Mouse (Mus musculus) lung, embryonic 14.5 days (tissue): ENCODE measurements at regions not wholly inside any gene's neighbourhood (a gene's known extent, or its start where the extent isn't known, plus 50 kb on each side); places are given as distances from the start of the nearest gene placed in this dataset.

Source experiments
- ATAC-seq: fragments of 200-750 bp; cut with Nextera tagmentation; 2 replicates; pipeline ENCODE4 v1.8.0; 2017; ENCODE audit warnings: mild to moderate bottlenecking, moderate TSS enrichment, moderate library complexity; ENCODE audit not compliant: insufficient read depth
- DNase-seq: peaks from one replicate; pipeline ENCODE4 v3.0.0-alpha.2; 2015
- H3K27ac ChIP-seq: fragments of 300-500 bp; sonication (generic); 2 replicates; pipeline ENCODE4 v1.5.1; 2014; ENCODE audit warnings: low read depth, mild to moderate bottlenecking, moderate library complexity
- H3K27me3 ChIP-seq: fragments of 300-500 bp; sonication (generic); 2 replicates; pipeline ENCODE4 v1.6.1; 2014; ENCODE audit warnings: low read length, control low read depth; ENCODE audit not compliant: insufficient read depth
- H3K36me3 ChIP-seq: fragments of 300-500 bp; sonication (generic); 2 replicates; pipeline ENCODE4 v1.6.1; 2014; ENCODE audit warnings: control low read depth; ENCODE audit not compliant: insufficient read depth
- H3K4me1 ChIP-seq: fragments of 300-500 bp; sonication (generic); 2 replicates; pipeline ENCODE4 v1.6.1; 2014; ENCODE audit warnings: antibody characterized with exemption, control low read depth; ENCODE audit not compliant: insufficient read depth
- H3K4me2 ChIP-seq: fragments of 300-500 bp; sonication (generic); 2 replicates; pipeline ENCODE4 v1.6.1; 2014; ENCODE audit warnings: mild to moderate bottlenecking
- H3K4me3 ChIP-seq: fragments of 300-500 bp; sonication (generic); 2 replicates; pipeline ENCODE4 v1.5.1; 2014; ENCODE audit warnings: low read depth, low read length
- H3K9ac ChIP-seq: fragments of 300-500 bp; sonication (generic); 2 replicates; pipeline ENCODE4 v1.6.1; 2014
- H3K9me3 ChIP-seq: fragments of 300-500 bp; sonication (generic); 2 replicates; pipeline ENCODE4 v1.6.1; 2016; ENCODE audit warnings: low read depth, low read length, control low read depth
- CTCF ChIP-seq: IDR thresholded peaks from 2 replicates; pipeline ENCODE4 v1.5.1; 2016; ENCODE audit warnings: antibody characterized with exemption, low read depth
- WGBS: fragments of 180-500 bp; shearing (Covaris S2); extraction: QIAGEN DNeasy Blood & Tissue Kit; methylation state at CpG from one replicate; pipeline ENCODE4 v1.1.7; 2014; 5-methylcytosine and 5-hydroxymethylcytosine counted together

DNA sequence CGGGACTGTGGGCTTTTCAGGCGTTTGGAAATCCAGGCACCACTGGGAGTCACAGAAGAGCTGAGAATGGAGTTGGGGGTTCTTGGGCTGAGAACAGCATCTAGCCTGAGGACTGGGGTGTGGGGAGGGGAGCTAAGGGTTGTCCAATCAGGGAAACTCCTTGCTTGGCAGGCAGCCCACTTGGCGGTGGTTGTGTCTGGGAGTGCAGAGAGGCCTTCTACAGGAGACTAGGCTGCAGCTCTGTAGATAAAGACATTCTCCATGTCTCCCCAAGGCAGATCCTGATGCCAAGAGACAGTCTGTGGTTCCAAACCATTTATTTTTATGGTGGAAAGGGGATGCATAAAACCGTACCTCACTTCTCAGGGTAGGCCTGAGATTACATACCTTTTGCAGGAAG is 774.6 kb downstream of the Brinp1 start:
- no peak for TF ChIP-seq CTCF
- peak; percentile 92 for ATAC-seq
- DNase-seq = peak; percentile 72

DNA sequence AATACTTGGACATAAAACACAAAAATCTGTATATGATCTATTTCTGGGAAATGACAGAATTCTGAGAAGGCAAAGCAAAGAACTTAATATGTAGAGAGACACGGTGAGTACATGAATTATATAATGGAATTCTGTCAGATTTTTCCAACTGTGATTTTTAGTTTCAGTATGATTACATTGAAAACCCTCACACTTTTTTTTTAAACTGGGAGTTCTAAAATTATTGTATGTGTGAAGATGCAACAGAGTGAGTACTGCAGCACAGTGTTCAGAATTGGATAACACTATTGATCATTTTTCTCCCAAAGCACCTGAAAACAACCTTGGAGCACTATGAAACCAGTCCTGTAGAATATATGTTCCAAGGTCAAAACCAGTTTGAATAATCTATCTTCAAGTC is 797.7 kb downstream of the Brinp1 start:
- Histone ChIP-seq H3K9me3 (no peaks in the 10 kb centered on the region), H3K4me3 (no peak overlapping the region), H3K4me2 (no peak overlapping the region), H3K9ac (no peak overlapping the region), H3K36me3 (no peaks in the 10 kb centered on the region), H3K4me1 (no peaks in the 10 kb centered on the region), H3K27ac (no peak overlapping the region), H3K27me3 (no peaks in the 10 kb centered on the region)
- no peak for ATAC-seq
- TF ChIP-seq CTCF = no peak
- DNase-seq = no peak
- WGBS = 84% methylated on average over 1 of the region's 1 CpGs

More for the DNA sequence above, 774.6 kb downstream of the Brinp1 start:
- no peak overlapping the region for H3K4me3 ChIP-seq
- H3K4me2 ChIP-seq = no peak overlapping the region
- 65% methylated on average over 4 of the region's 4 CpGs for WGBS
- H3K27ac ChIP-seq = no peak overlapping the region
- no peaks in the 10 kb centered on the region for H3K36me3 ChIP-seq
- H3K9ac ChIP-seq = no peak overlapping the region
- no peaks in the 10 kb centered on the region for H3K4me1 ChIP-seq
- H3K9me3 ChIP-seq = no peaks in the 10 kb centered on the region
- H3K27me3 ChIP-seq = no peaks in the 10 kb centered on the region

DNA sequence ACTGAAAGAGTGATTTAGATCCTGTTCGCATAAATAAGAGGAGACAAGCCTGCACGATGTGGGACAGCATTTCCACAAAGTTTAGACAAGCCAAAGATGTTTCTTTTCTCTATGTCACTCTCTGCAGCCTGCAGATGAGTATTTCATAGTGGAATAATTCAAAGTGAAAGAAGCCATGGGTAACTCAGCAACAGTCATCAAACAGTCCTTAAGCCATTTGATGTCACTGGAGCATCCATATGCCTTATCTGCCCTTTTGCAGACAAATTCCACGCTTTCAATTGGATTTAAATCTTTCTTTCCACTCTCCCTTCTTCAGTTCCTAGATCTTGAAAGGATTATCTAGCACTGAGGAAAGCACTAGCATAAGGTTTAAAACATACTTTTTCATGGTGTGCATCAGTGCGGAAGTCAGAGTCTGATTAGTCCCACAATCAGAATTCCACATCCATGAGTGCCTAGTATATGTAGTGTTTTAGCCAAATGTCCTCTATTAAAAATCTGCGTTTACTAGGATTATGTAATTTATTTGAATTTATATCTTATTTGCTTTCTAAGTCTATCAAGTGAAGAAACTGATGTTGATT is 805.6 kb downstream of the Brinp1 start:
- no peak overlapping the region for H3K9ac ChIP-seq
- no peak overlapping the region for H3K4me3 ChIP-seq
- no peaks in the 10 kb centered on the region for H3K4me1 ChIP-seq
- ATAC-seq (no peak), DNase-seq (no peak)
- H3K4me2 ChIP-seq = no peak overlapping the region
- H3K27ac ChIP-seq = no peak overlapping the region
- no peaks in the 10 kb centered on the region for H3K36me3 ChIP-seq
- no peak for TF ChIP-seq CTCF
- no peaks in the 10 kb centered on the region for H3K27me3 ChIP-seq
- no peaks in the 10 kb centered on the region for H3K9me3 ChIP-seq
- 78% methylated on average over 5 of the region's 5 CpGs for WGBS

DNA sequence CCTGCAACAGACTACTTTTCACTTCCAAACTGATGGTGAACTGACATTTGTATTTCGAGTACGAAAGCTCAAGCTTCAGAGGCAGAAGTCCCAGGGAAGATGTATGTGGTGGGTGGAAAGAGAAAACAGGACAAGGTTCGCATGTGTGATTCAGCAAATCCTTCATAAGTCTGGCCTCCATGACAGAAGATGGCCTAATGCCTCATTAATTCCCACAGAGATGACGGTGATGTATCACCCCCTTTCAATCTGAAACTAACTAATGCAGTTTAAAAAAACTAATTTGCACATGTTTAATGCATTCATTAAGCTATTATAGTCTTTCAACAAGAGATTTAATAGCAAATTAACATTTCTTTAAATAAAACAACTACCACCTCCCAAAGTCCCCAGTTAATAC is 826.1 kb downstream of the Brinp1 start:
- Histone ChIP-seq H3K4me3 (no peak overlapping the region), H3K27ac (no peak overlapping the region), H3K27me3 (no peaks in the 10 kb centered on the region), H3K4me2 (no peak overlapping the region), H3K9ac (no peak overlapping the region), H3K36me3 (no peaks in the 10 kb centered on the region), H3K4me1 (no peaks in the 10 kb centered on the region), H3K9me3 (no peaks in the 10 kb centered on the region)
- no peak for DNase-seq
- ATAC-seq = no peak
- no peak for TF ChIP-seq CTCF
- WGBS = 67% methylated on average over 4 of the region's 4 CpGs

DNA sequence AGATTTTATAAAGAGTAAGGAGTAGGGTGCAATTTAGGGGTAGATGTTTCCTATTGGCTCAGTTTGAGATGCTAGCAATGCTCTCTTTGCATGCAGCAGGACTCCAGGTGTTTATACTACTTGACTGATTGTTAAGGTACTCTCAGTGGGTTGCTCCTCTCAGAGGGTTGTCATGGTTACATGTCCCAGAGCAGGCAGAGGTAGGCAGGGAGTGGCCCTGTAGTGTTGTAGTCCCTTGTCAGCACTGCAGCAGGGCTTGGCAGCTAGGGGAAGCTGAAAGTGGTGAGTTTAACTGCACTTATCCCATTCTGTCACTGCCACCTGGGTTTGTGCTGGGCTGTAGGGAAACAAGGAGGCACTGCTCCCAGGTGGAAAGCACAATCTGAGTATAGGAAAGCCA is 839.7 kb downstream of the Brinp1 start:
- TF ChIP-seq CTCF = no peak
- no peak for ATAC-seq

DNA sequence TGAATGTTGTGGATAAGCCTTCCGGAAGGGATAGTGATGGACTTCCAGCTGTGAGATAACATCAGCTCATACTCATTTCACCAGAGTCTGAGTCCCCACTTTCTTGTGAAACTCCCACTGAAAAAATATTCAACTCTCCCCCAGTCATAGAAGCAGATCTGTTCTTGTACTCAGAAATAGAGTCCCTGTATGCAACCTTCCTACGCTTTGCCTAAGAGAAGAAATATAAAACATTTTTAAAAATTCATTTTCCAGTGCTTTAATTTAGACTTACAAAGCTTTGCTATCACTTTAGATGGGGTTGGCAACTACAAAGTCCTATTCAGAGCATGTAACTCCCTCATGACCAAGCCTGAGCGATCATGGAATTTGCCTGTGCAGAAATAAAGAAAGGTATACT is 868.9 kb downstream of the Brinp1 start:
- no peaks in the 10 kb centered on the region for H3K27me3 ChIP-seq
- DNase-seq (no peak), ATAC-seq (no peak)
- no peak overlapping the region for H3K9ac ChIP-seq
- WGBS = 84% methylated on average over 3 of the region's 3 CpGs
- no peaks in the 10 kb centered on the region for H3K9me3 ChIP-seq
- no peak overlapping the region for H3K4me2 ChIP-seq
- H3K4me3 ChIP-seq = no peak overlapping the region
- H3K4me1 ChIP-seq = no peaks in the 10 kb centered on the region
- H3K27ac ChIP-seq = no peak overlapping the region
- H3K36me3 ChIP-seq = no peaks in the 10 kb centered on the region
- no peak for TF ChIP-seq CTCF

More for the DNA sequence above, 839.7 kb downstream of the Brinp1 start:
- no peak for DNase-seq
- no peak overlapping the region for H3K9ac ChIP-seq
- H3K36me3 ChIP-seq = no peaks in the 10 kb centered on the region
- no peak overlapping the region for H3K4me3 ChIP-seq
- no peak overlapping the region for H3K27ac ChIP-seq
- H3K9me3 ChIP-seq = no peaks in the 10 kb centered on the region
- H3K4me2 ChIP-seq = no peak overlapping the region
- no peaks in the 10 kb centered on the region for H3K4me1 ChIP-seq
- no peaks in the 10 kb centered on the region for H3K27me3 ChIP-seq

DNA sequence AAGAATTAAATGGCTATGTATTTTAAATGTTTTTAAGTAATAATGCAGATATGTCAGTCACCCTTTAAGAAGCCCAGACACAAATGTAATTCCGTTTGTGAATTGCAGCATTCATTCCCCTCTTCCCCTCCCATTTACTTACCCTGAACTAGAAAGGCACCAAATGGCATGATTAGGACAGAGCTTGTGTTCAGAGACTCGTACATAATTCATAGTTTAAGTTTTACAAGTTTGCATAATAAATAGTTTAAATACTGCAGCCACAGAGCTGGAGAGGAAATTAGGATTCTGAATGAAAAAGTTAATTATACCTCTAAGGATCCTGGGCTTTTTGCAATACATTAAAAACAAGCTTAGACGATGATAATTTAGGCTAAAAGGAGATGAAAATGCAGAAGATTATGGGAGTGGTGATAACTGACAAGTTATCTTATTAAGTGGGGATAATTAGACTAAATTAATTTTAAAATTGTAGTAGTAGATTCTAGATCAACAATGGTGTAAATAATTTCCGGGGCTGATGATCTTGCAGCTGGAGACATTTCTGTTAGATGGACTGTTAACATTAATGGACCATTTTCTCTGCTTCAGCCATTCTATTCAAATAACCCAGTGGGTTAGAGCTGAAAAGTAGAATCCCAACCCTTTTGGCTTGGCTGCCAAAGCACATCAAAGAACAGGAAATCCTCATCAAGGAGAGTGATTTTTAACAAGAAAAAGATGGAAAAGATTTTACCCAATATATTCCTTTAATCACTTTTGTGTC is 897.2 kb downstream of the Brinp1 start:
- H3K4me2 ChIP-seq = no peak overlapping the region
- H3K4me3 ChIP-seq = no peak overlapping the region
- WGBS = 55% methylated on average over 4 of the region's 4 CpGs
- TF ChIP-seq CTCF = no peak
- no peaks in the 10 kb centered on the region for H3K36me3 ChIP-seq
- H3K4me1 ChIP-seq = no peaks in the 10 kb centered on the region
- H3K27me3 ChIP-seq = no peaks in the 10 kb centered on the region
- no peak overlapping the region for H3K9ac ChIP-seq
- ATAC-seq = no peak
- DNase-seq = peak; percentile 6
- H3K27ac ChIP-seq = no peak overlapping the region
- no peaks in the 10 kb centered on the region for H3K9me3 ChIP-seq
